Mouse (Mus musculus): Measurements from ENCODE around the gene Aco2. TPM values are rescaled to one million over a fixed set of nuclear protein-coding genes. Genes with fewer than 3 reads are reported as not detected.

Aco2 gene
- polyA plus RNA-seq (2014; fragmentation: Nextera tagmentation; extraction: Ambion mirVana): 190 and 200 TPM in 2 replicates

DNA sequence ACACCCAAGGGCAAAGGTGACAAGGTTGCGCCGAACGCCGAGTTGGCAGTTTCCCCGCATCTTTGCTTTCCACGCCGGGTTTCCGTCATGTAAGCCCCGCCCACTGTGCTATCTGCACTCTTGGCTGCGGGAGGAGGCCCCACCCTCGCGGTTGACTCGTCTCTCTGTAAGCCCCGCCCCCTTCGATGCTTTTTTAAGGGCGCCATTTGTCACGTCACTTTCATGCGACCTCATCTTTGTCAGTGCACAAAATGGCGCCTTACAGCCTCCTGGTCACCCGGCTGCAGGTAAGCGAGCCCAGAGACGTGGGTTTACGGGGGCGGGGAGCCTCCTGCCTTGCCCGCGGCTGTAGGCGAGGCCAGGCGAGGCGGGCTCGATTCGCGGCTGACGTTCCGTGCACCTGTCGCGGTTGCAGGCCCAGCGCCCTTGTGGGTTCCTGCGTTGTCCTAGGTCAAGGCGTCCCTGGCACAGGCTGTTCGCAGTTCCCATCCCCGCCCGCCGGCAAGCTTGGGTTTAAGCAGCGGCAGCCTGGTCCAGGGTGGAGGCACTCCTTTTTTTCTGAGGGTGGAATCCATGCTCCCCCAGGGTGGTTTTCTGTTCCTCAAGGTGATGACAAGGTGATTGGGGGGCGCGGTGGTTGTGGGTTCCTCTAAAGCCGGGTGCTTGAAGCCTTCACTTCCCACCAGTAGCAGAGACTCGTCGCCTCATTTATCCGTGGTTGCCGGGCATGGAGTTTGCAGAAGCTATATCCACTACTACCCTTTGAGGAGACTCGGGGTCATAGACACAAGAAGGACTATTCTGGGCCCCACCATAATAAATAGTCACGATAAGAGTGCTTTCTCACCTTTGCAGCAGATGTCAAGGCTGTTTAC is at the start of gene Aco2:
Aco2 (plus strand) TSS at position 48 of the 875 bp plus-strand sequence.
- Histone ChIP-seq H3K27me3 (ENCODE audit: control insufficient read depth, insufficient read depth, low read length) (no peaks in the 10 kb centered on the region), H3K9ac (ENCODE audit: low read length) (peak within 1 kb of the TSS; percentile 85), H3K9me3 (ENCODE audit: control insufficient read depth, low read length) (no peaks in the 10 kb centered on the region), H3K27ac (ENCODE audit: low read depth, low read length) (peak within 1 kb of the TSS; percentile 91), H3K4me2 (ENCODE audit: low read depth) (peak within 1 kb of the TSS; percentile 84), H3K4me1 (ENCODE audit: control insufficient read depth, insufficient read depth, low read length) (peaks cover 8% of the 10 kb centered on the region), H3K36me3 (ENCODE audit: control insufficient read depth, insufficient read depth, low read length) (peaks cover 14% of the 10 kb centered on the region; the same call in 1 of the 2 replicates), H3K4me3 (ENCODE audit: low read depth, low read length) (peak within 1 kb of the TSS; percentile 86)
- ATAC-seq (ENCODE audit: insufficient read depth, low FRiP score, low TSS enrichment) (peak; percentile 80), DNase-seq (ENCODE audit: low spot score) (peak; percentile 97)
- WGBS: under 1% methylated on average over 53 of the region's 53 CpGs

DNA sequence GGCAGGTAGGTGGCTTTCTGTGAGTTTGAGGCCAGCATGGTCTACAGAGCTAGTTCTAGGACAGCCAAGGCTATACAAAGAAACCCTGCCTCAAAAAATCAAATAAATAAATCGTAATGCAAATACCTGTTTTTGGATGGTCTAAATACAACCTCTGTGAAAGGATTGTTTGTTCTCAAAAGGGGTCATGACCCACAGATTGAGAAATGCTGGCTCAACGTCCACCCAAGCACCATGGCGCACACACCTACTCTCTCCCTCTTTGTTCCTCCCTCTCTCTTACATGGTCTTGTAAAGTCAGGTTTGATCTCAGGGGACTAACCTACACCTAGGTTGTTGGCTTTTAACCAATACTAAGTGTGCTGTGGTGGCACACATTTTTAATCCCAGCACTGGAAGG is 49.5 kb upstream of the Aco2 start:
- H3K4me2 ChIP-seq (ENCODE audit: low read depth): no peak overlapping the region
- no peak overlapping the region for H3K4me3 ChIP-seq (ENCODE audit: low read depth, low read length)
- H3K27ac ChIP-seq (ENCODE audit: low read depth, low read length): no peak overlapping the region
- DNase-seq (ENCODE audit: low spot score): no peak
- H3K36me3 ChIP-seq (ENCODE audit: control insufficient read depth, insufficient read depth, low read length): peaks cover 2% of the 10 kb centered on the region; the same call in 1 of the 2 replicates
- H3K9ac ChIP-seq (ENCODE audit: low read length): no peak overlapping the region
- H3K27me3 ChIP-seq (ENCODE audit: control insufficient read depth, insufficient read depth, low read length): no peaks in the 10 kb centered on the region
- H3K9me3 ChIP-seq (ENCODE audit: control insufficient read depth, low read length): no peaks in the 10 kb centered on the region
- WGBS: 90% methylated on average over 3 of the region's 3 CpGs
- no peaks in the 10 kb centered on the region for H3K4me1 ChIP-seq (ENCODE audit: control insufficient read depth, insufficient read depth, low read length)
- ATAC-seq (ENCODE audit: insufficient read depth, low FRiP score, low TSS enrichment): no peak

DNA sequence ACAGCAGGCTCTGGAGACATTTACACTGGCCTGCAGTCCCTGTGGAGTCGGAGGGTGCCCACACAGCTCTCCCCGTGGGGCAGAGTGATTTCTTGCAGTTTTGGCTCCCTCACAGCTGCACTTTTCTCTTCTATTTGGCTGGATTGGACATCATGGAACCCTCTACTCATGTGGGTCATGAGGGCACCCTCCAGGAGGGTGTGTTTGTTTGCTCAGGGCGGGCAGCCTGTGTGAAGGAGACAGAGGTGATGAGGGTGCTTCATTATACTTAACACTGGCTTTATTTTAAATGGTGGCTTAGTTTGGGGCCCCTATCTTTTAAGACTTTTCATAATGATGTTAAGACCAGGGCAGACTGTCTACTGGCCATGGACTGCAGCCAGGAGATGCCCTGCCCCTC is 47.3 kb upstream of the Aco2 start:
- Histone ChIP-seq H3K4me2 (ENCODE audit: low read depth) (no peak overlapping the region), H3K9ac (ENCODE audit: low read length) (no peak overlapping the region), H3K27ac (ENCODE audit: low read depth, low read length) (no peak overlapping the region), H3K4me1 (ENCODE audit: control insufficient read depth, insufficient read depth, low read length) (no peaks in the 10 kb centered on the region), H3K27me3 (ENCODE audit: control insufficient read depth, insufficient read depth, low read length) (no peaks in the 10 kb centered on the region), H3K9me3 (ENCODE audit: control insufficient read depth, low read length) (no peaks in the 10 kb centered on the region), H3K4me3 (ENCODE audit: low read depth, low read length) (no peak overlapping the region), H3K36me3 (ENCODE audit: control insufficient read depth, insufficient read depth, low read length) (peaks cover 2% of the 10 kb centered on the region; the same call in 1 of the 2 replicates)
- no peak for DNase-seq (ENCODE audit: low spot score)
- ATAC-seq (ENCODE audit: insufficient read depth, low FRiP score, low TSS enrichment): no peak
- 89% methylated on average over 3 of the region's 3 CpGs for WGBS

DNA sequence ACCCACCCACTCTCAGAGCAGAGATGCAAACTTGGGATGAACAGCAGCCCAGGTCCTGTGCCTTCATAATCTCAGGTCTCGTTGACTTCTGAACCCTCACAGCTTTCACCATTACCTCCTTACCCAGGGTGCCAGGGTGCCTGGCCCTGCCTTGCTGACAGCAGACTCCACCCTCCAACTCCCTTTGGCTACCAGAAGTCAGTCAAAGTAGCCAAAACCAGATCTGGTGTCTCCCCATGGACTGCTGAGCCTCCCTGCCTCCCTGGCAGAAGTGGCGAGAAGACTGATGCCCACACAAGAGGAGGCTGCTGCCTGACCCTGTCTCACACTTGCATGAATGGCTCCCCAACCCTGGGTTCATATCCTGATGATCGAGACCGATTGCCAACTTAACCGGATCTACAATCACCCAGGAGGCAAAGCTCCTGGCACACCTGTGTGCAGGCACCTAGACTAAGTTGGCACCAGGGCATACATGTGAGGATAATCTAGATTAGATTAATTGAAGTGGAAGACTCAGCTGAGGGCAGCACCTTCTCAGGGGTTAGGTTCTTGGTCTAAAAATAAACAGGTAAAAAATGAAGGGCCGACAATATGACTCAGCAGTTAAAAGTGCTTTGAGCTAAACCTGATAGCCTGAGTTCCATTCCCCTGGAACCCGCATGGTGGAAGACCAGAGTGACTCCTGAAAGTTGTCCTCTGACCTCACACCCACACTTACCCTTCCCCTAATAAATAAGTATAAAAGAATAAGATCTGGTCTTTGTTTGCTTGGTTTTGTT is 43.5 kb upstream of the Aco2 start:
- WGBS: 87% methylated on average over 7 of the region's 7 CpGs
- Histone ChIP-seq H3K27me3 (ENCODE audit: control insufficient read depth, insufficient read depth, low read length) (no peaks in the 10 kb centered on the region), H3K4me2 (ENCODE audit: low read depth) (no peak overlapping the region), H3K9ac (ENCODE audit: low read length) (no peak overlapping the region), H3K27ac (ENCODE audit: low read depth, low read length) (no peak overlapping the region), H3K4me3 (ENCODE audit: low read depth, low read length) (no peak overlapping the region), H3K9me3 (ENCODE audit: control insufficient read depth, low read length) (no peaks in the 10 kb centered on the region), H3K4me1 (ENCODE audit: control insufficient read depth, insufficient read depth, low read length) (no peaks in the 10 kb centered on the region), H3K36me3 (ENCODE audit: control insufficient read depth, insufficient read depth, low read length) (no peaks in the 10 kb centered on the region; the same call in 1 of the 2 replicates)
- ATAC-seq (ENCODE audit: insufficient read depth, low FRiP score, low TSS enrichment): no peak
- DNase-seq (ENCODE audit: low spot score): no peak

DNA sequence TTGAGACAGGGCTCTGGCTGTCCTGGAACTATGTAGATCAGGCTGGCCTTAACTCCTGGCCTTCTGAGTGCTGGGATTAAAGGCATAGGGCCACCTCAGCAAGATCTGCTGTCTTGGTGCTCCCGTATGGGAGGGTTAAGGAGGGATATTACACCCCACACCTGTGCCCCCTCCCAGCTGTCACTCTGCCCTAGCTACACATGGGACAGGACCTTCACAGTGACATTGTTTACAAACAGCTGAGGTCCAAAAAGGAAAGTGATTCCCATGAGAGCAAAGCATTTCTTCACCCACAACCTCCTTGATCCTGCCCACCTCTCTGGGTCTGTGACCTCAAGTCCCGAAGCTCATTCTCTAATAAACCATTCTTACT is 42.9 kb upstream of the Aco2 start:
- ATAC-seq (ENCODE audit: insufficient read depth, low FRiP score, low TSS enrichment): no peak
- Histone ChIP-seq H3K27me3 (ENCODE audit: control insufficient read depth, insufficient read depth, low read length) (no peaks in the 10 kb centered on the region), H3K36me3 (ENCODE audit: control insufficient read depth, insufficient read depth, low read length) (no peaks in the 10 kb centered on the region; the same call in 1 of the 2 replicates), H3K9ac (ENCODE audit: low read length) (no peak overlapping the region), H3K4me1 (ENCODE audit: control insufficient read depth, insufficient read depth, low read length) (no peaks in the 10 kb centered on the region), H3K4me2 (ENCODE audit: low read depth) (no peak overlapping the region), H3K4me3 (ENCODE audit: low read depth, low read length) (no peak overlapping the region), H3K27ac (ENCODE audit: low read depth, low read length) (no peak overlapping the region), H3K9me3 (ENCODE audit: control insufficient read depth, low read length) (no peaks in the 10 kb centered on the region)
- 76% methylated on average over 2 of the region's 2 CpGs for WGBS
- DNase-seq (ENCODE audit: low spot score): no peak

DNA sequence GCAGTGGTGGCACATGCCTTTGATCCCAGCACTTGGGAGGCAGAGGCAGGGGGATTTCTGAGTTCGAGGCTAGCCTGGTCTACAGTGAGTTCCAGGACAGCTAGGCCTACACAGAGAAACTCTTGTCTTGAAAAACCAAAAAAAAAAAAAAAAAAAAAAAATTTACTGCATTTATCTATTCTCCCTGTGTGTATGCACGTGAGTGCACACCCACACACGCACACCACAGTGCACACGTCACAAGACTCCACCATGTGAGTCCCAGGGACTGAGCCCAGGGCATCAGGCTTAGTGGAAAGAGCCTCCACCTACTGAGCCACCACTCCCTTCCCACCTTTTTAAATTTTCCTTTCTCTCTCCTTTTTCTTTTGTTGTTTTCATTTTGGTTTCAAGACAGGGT is 41.6 kb upstream of the Aco2 start:
- no peak overlapping the region for H3K4me2 ChIP-seq (ENCODE audit: low read depth)
- no peaks in the 10 kb centered on the region for H3K9me3 ChIP-seq (ENCODE audit: control insufficient read depth, low read length)
- ATAC-seq (ENCODE audit: insufficient read depth, low FRiP score, low TSS enrichment) (no peak), DNase-seq (ENCODE audit: low spot score) (no peak)
- no peak overlapping the region for H3K27ac ChIP-seq (ENCODE audit: low read depth, low read length)
- H3K4me3 ChIP-seq (ENCODE audit: low read depth, low read length): no peak overlapping the region
- no peaks in the 10 kb centered on the region for H3K4me1 ChIP-seq (ENCODE audit: control insufficient read depth, insufficient read depth, low read length)
- WGBS: 91% methylated on average over 4 of the region's 4 CpGs
- H3K27me3 ChIP-seq (ENCODE audit: control insufficient read depth, insufficient read depth, low read length): no peaks in the 10 kb centered on the region
- H3K36me3 ChIP-seq (ENCODE audit: control insufficient read depth, insufficient read depth, low read length): no peaks in the 10 kb centered on the region; the same call in 1 of the 2 replicates
- no peak overlapping the region for H3K9ac ChIP-seq (ENCODE audit: low read length)

DNA sequence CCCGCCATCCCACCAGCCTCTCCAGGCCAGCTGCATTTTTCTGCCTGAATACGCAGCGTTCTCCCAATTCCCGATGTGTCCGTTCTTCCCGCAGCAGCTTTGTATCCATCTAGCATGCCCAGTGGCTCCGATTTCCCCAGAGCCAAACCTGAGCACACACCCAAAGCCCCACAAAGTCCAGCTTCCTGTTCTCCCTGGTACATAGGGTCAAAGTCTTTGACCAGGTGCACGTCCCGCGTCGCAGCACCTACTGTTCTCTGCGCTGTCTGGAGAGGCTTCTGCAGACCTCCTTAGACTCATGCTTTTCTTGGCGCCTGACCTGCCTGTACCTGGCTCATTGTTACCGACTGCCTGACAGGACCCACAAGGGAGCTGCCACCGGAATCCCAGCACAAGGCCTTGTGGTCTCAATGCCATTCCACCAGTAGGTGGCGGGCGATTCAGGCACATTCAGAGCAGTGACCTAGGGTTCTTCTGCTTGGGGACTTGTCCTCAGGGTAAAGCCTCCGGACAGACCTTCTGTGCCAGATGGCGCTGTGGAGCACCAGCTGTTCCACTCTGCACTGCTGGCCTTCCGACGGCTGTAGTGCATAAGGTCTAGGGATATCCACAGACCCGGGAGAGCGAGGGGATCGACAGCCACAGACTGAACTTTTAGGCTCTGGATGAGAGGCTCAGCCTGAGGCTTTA is 40.8 kb upstream of the Aco2 start:
- Histone ChIP-seq H3K27me3 (ENCODE audit: control insufficient read depth, insufficient read depth, low read length) (no peaks in the 10 kb centered on the region), H3K4me3 (ENCODE audit: low read depth, low read length) (no peak overlapping the region), H3K4me1 (ENCODE audit: control insufficient read depth, insufficient read depth, low read length) (0 out of 2 replicates have a peak, but pooled peaks cover 1% of the 10 kb centered on the region), H3K9me3 (ENCODE audit: control insufficient read depth, low read length) (no peaks in the 10 kb centered on the region), H3K4me2 (ENCODE audit: low read depth) (peak overlapping the region; percentile 27; the same call in 1 of the 2 replicates), H3K27ac (ENCODE audit: low read depth, low read length) (0 out of 2 replicates have a peak overlapping the region, but pooled peaks have one; percentile 4), H3K36me3 (ENCODE audit: control insufficient read depth, insufficient read depth, low read length) (no peaks in the 10 kb centered on the region), H3K9ac (ENCODE audit: low read length) (no peak overlapping the region)
- ATAC-seq (ENCODE audit: insufficient read depth, low FRiP score, low TSS enrichment): peak; percentile 89
- peak; percentile 92 for DNase-seq (ENCODE audit: low spot score)
- 17% methylated on average over 24 of the region's 24 CpGs for WGBS

DNA sequence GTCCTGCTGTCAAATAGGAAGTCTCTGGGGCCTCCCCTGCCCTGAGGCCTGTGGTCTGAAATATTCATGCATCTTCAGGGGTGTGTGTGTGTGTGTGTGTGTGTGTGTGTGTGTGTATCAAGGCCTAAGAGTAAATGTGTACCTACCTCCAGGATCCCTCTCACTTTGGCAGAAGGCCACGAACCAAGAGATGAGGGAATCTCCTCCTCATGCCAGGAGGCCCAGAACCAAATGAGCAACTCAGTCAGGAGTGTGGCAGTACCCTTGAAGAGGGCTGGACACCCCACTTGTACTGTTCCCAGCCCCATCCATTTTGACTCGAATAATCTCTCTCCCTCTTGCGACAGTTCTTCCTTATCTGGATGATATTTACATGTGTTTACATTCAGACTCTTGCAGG is 39.9 kb upstream of the Aco2 start:
- Histone ChIP-seq H3K9ac (ENCODE audit: low read length) (no peak overlapping the region), H3K27ac (ENCODE audit: low read depth, low read length) (no peak overlapping the region)
- 94% methylated on average over 3 of the region's 3 CpGs for WGBS

More for the DNA sequence above, 39.9 kb upstream of the Aco2 start:
- ATAC-seq (ENCODE audit: insufficient read depth, low FRiP score, low TSS enrichment) (no peak), DNase-seq (ENCODE audit: low spot score) (no peak)
- Histone ChIP-seq H3K4me2 (ENCODE audit: low read depth) (no peak overlapping the region), H3K27me3 (ENCODE audit: control insufficient read depth, insufficient read depth, low read length) (no peaks in the 10 kb centered on the region), H3K9me3 (ENCODE audit: control insufficient read depth, low read length) (no peaks in the 10 kb centered on the region), H3K4me1 (ENCODE audit: control insufficient read depth, insufficient read depth, low read length) (0 out of 2 replicates have a peak, but pooled peaks cover 5% of the 10 kb centered on the region), H3K4me3 (ENCODE audit: low read depth, low read length) (no peak overlapping the region), H3K36me3 (ENCODE audit: control insufficient read depth, insufficient read depth, low read length) (no peaks in the 10 kb centered on the region)
